Mouse (Mus musculus): ENCODE results near the gene Gpat3.

The Gpat3 gene

DNA sequence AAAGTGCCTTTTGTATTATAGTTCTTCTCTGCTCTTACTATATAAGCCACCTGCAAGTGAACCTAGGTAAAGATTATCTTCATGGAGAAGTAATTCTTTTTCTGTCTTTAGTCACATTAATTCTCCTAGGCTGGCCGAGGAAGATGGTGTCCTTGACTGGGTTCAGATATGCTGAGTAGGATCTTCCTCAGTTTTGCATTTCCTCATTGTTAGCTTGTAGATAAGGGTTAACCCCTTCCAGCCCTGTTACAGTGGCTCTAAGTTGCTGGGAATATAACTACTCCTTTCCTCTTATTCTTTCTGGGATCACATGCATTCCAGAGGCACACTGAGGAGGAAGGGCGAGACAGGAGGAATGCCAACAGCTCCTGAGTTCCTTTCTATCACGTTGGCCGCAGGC lies 15.6 kb downstream of the Gpat3 start:
- no peak for DNase-seq (ENCODE audit: low spot score)

DNA sequence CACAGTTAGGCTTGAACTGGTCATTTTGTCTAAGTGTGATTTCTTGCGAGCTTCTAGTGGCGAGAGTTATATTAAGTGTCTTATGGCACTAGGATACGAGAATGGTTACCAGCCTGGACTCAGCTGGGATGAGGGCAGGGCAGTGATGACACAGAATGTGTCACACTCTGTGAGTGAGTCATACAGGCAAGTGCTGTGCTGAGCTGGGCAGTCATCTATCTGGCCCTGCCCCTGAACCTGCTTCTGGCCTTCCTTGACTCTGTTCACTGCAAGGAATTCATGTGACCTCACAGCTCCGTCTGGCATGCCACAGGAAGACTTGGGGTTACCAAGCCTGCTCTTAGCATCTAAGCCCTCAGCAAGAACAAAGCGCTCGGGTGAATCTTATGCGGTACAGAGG lies 16.3 kb downstream of the Gpat3 start:
- DNase-seq (ENCODE audit: low spot score): no peak

DNA sequence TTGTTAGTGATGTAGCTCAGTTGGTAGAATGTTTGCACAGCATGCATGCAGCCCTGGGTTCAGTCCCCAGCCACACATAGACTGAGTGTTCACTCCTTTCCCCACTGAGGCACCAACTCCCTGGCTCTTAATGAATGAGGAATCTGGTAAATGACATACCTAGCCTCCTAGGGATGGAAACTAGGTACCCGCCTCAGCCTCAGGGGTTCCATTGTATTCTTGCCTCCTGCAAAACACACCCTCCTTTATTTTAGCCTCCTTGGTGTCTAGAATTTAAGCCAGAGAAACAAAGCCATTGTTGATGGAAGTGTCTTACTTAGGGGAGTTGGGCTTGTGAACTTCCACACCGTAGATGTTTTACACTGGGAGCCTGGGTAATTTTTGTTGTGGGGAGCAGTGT lies 17.6 kb downstream of the Gpat3 start:
- DNase-seq (ENCODE audit: low spot score): no peak

DNA sequence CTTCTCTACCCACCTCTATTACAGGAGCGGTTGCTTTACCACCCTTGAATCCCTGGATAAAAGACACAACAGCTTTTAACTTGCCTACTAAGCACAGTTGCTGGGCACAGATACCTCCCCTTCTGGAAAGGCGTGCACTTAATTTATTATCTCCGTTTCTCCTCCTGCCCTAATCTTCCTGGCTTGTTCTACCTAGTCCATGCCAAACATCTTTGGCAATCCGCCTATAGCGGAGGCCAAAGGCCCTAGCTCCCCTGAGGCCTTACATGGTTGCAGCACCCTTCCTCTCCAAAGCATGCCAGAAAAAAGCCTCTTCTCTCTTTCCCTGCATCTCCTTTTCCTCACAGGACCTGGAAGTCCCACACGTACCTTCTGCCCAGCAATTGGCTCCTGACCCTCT lies 18.9 kb downstream of the Gpat3 start:
- DNase-seq (ENCODE audit: low spot score): no peak

DNA sequence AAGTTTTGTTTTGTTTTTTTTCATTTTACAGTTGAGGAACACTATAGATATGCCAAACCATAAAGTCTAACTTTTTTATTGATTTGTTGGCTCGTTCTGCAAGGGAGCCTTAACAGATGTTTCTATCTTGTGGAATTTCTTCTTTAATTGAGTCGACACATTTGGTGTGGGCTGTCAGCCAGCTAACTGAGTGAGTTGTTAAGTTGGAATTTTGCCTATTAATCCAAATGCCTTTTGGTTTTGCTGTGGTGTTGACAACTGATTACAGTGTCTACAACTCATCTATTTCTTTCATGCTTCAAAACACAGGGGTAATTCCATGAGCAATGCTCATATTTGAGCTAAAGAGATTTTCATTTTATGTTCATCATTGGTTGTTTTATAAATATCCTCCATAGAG lies 20.7 kb downstream of the Gpat3 start:
- DNase-seq (ENCODE audit: low spot score): no peak

DNA sequence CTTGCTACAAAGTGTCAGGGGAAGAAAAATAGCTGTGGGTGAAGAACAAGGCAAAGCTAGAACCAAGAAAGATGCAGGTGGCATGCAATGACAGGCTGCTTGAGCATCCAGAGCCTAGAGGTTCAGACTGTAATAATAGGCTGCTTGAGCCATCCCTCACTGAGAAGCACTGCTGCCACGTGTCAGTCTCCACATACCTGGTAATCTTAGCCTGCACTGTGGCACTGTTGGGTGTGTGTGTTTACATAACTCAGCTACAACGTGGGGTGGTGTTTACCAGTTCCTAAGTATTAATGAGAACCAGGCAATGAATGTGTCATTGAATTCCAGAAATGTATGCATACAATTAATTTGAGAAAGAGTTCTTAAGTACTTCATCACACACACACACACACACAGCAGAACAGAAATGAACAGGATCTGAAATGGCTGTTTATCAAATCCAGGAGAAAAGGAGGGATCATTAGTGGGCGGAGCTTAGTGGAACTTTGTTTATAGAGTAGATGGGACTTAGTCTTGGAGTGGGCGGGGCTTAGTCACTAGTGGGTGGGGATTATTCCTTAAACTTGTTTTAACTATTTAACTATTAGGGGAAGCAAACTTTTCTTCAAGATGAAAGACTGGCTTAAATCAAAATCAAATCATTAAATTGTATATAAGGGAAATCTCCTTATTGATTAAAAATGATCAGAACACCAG lies 23.8 kb downstream of the Gpat3 start:
- no peak for DNase-seq (ENCODE audit: low spot score)

DNA sequence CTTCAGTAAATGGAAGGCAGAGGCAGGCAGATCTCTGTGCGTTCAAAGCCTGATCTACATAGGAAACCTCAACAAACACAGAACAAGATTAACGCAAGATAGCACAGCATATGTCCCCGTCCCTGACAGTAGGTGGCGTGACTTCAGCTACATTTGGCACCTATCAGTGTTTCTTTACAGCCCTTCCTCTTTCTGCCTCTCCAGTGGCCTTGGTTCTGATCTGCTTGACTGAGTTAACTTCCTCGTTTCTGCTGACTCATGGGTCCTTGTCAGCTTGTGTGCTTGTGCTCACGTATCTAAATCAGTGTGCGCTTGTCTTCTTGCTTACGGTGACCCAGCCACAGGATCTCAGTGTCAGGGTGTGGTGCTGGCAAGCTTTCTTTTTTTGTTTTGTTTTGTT lies 26.5 kb downstream of the Gpat3 start:
- DNase-seq (ENCODE audit: low spot score): no peak

DNA sequence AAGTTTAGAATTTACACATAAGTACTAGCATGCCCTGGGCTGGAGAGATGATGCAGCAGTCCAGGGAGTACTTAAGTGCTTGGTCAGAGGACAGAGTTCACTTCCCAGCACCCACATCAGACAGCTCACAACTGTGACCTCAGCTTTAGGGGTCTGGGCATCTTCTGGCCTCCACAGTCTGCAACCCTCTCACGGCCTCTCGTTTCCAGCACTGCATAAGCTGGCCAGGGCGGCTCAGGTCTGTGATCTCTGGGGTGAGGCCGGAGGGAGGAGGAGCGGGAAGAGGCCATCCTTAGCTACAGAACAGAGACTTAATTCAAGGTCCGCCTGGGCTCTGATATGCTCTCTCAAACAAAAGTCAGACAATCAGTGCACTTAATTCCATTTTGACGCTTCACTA lies 29.2 kb downstream of the Gpat3 start:
- no peak for DNase-seq (ENCODE audit: low spot score)

DNA sequence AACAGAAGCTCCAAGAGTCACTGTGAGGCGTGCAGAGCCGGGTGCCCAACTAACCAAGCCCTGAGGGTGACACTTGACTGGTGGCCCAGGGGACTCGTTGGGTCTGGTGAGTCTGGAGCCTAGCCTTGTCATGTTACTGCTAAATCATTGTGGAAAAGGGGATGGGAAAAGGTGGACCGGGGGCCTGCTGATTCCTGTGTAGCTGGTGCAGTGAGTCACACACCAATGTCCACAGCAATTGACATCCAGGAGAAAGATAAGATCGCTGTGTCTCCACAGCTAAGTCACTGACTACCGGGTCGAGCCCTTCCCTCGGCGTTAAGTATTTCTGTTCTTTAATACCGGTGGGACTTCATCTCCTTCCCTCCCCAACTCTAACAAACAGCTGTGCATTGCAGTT lies 29.7 kb downstream of the Gpat3 start:
- no peak for DNase-seq (ENCODE audit: low spot score)

DNA sequence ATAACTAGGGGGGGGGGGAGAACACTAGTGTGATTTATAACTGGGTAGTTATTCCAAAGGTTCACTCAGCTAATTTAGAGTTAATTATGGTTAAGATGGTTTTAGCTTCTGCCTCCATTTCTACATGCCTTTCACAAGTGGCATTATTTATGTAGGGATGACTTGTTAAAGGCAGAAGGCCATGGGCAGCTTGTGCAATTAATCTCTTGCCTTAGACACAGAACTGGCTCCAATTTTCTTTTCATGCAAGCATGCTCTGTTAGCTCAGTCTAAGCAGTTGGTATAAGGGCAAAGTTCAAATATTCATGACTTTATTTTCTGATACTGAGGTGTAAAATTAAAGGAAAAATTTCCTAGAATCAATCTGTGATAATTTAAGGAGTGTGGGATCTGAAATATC lies 31.5 kb downstream of the Gpat3 start:
- DNase-seq (ENCODE audit: low spot score): no peak

DNA sequence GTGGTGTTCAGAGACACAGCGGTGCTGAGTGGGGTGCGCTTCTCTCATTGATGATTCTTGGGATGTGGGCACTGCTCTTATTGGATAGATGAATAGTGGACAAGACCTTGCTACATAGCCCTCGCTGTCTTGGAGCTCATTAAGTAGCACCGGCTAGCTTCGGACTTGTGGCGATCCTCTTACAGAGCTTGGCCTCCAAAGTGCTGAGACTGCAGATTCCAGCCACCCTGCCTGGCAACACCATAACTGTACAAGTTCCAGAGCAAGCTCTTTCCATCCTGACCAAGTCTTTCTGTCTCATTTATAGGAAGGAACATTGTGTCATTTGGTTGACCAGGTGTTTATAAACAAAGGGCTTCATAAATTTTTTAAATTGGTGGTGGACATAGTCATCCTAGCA lies 39.7 kb downstream of the Gpat3 start:
- no peak for DNase-seq (ENCODE audit: low spot score)

DNA sequence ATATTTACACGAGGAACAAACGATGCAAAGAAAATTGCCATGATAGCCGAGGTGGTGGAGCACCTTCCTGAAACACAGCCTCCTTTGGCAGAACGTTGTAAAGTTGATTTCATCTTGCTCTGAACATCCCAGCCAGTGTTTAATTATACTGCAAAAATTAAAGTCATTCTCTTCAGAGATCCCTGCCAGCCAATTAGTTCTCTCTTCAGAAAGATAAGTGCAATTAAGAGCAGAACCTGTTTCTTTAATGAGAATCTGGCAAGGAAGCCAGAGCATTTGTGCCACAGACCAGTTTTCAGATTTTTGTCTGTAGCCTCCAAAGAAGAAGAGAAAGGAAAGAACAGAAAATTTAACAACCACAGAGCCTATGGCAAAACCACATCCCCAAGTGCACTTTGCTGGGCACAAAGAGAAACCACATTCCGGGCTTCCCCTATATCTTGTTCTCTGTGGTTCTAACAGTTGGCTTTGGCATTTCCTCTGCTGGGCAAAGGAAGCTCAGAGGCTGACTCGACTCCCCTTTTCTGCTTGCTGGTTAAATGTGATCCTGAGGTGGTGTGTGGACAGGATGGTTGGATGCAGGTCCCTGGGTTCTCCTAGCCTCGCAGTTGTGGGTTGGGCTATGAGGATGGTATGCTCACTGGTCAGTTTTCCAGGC lies 40.9 kb downstream of the Gpat3 start:
- no peak for DNase-seq (ENCODE audit: low spot score)

DNA sequence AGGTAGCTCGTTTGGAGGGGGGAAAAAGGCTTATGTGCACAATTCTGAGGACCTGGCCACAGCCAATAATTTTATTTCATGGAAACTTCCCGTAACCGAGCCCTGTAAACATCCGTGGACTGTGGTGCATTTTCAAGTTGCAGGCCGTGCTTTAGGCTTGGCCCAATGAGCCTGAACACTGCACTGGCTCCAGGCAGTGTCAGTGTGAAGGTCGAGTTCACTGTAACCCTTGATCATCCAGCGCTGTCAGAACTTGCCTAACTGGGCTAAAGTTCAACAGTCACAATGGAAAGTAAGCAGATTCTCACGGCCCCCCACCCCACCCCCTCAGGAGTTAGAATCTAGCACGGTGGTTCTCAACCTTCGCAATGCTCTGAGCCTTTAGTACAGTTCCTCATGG lies 50.7 kb downstream of the Gpat3 start:
- no peak for DNase-seq (ENCODE audit: low spot score)

DNA sequence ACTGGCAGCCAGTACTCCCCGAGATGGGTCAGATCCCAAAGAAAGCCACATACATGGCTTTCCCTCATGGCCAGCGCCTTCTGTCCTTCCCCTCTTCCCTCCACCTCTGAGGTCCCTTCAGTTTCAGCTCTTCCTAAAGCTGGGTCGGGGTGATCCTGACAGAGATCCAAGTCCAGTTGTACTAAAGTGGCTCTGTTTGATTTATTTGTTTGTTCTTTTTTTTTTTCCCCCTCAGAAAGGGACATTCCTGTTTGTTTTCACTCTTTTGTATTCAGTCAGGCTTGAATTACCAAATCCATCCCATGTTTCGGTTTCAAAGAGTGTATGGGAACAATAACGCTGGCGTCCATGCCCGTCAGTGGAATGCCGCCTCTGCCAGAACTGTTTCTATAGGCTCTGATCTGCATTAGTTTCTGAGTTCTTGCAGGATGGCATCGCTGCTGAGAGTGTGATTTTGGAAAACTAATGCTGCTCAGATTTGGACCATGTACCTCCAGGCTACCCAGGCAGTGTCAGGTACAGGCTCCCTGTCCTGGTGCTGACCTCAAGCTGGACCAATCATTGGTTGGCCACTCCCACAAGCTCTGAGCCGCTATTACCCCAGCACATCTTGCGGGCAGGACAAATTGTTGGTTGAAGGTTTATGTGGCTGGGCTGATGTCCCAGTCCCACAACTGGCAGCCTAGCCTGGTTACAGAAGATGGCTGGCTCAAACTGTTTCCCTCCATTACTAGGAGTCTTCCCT lies 54.4 kb downstream of the Gpat3 start:
- DNase-seq (ENCODE audit: low spot score): no peak

DNA sequence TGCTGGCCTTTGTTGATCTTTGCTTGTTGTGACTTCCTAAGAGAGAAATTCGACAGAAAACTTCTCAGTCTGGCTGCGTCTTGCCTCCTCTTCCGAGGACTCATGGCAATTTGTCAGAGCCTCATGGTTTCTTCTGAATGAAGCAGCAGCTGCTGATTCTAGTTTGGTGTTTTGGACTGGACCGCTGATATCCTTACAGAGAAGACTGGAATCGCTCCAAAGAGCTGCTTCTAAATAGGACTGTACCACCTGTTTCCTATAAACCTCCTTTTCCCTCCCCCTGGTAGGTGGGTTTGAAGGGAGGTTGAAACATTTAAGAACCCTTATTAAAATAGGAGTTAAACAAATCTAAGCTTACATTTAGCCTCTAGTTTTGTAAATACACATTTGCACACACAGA lies 55.5 kb downstream of the Gpat3 start:
- no peak for DNase-seq (ENCODE audit: low spot score)

DNA sequence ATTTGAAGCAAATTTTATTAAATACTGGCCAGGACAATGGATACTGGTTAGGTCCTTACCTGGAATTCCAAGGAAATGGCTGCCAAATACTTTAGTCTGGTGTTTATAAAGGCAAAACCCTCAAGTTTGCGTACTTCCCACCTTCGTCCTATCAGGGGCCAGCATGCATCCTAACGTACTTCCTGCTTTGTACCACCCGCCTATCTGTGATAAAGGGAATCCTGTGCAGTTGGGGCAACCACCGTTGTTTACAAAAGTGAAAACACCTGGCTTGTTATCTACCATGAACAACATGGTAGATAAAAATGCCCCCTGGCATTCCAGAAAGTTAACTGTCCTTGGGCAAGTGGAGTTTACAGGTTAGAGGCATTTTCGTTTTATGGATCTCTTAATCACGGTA lies 63.0 kb downstream of the Gpat3 start:
- no peak for DNase-seq (ENCODE audit: low spot score)

DNA sequence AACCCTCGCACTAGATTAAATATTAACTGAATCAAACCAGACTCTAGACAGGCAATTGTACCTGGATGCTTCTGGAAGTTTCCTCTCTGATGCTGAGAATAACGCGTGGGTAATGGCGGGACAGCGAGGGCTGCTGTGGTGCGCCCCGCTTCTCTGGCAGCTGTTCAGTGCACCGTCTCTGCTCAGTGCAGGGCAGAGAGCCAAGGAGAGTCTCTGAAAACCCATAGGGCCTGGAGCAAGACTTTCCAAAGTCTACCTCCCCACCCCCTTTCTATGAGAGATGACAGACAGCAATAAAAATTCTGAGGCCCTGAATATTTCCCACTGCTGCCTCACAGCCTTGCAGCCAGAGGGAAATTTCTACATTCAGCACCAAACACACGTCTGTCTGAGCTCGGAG lies 63.4 kb downstream of the Gpat3 start:
- no peak for DNase-seq (ENCODE audit: low spot score)

DNA sequence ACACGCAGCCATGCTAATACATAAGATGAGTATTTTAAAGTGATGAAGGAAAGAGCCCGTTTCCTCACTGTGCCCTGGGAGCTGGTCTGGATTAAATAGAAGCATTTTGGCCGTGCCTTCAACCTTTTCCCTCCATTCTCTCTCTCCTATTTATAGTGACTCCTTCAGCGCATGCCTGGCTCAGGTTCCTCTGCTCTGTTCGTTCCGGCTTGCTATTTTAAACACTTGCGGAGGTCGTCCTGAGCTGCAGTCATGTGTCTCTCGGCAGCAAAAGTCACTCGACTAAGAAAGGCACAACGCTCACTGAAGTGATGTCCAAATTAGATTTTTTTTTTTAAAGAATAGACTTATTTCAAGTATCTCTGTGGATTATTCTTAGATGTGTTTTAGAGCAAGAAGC lies 64.2 kb downstream of the Gpat3 start:
- DNase-seq (ENCODE audit: low spot score): no peak

DNA sequence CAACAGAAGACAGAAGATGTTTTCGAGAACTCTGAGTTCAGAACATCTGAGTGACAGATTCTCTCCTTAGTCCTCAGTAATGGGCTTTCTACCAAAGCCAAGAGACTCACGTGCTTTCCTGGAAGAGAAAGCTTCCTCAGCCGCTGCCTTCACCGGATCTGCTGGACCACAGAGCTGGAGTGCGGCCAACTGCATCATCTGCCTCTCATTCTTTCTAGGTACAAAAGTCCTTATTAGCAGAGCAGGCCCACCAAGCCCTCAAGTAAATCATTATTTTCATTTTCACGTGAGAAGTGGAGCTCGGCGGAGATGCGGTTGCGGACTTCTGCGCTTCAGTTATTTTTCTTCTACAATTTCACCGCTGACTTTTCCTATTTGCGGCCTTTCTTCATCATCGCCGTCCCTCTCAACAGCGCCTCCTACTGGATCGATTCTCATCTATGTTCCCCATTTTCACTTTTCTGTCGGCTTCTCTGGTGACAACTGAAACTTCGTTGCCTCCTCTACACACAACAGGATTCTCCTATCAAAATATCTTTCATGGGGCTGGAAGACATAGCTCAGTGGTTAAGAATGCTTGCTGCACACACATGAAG lies 66.1 kb downstream of the Gpat3 start:
- DNase-seq (ENCODE audit: low spot score): no peak

DNA sequence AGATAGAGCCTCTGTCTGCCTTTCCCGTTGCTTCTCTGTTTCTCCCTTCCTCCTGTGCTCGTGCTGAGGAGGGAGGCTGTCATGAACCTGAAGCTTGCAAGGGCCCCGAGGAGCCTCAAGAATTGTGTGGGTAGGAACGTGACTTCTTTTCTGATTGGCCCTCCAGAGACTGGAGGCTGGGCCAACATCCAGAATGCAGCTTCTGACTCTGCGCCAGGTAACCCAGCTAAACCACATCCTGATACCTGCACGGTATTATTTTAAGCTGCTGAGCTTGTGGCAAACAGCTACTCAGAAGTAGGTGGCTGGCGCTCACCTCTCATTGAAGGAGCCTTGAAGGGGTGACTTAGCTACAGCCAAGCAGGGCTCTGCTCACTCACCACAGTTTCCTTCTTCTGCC lies 66.9 kb downstream of the Gpat3 start:
- no peak for DNase-seq (ENCODE audit: low spot score)

DNA sequence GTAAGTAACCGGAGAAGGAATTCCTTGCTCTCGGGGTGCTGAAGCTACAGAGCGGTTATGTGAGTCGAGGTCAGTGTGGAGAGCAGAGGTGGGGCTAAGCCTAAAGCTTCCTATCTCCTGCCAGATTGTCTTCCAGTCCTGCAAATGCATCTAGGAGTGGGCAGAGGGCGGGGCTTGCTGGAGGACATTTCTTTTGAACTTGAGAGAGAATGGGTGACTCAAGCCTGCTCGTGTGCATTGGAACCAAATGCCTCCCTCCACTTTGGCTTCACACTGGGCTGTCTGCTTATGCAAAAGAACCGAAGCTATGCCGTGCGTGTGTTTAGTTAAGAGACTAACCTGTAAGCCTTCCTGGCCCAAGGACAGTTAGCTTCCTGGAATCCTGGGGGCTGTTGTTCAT lies 67.8 kb downstream of the Gpat3 start:
- DNase-seq (ENCODE audit: low spot score): no peak

DNA sequence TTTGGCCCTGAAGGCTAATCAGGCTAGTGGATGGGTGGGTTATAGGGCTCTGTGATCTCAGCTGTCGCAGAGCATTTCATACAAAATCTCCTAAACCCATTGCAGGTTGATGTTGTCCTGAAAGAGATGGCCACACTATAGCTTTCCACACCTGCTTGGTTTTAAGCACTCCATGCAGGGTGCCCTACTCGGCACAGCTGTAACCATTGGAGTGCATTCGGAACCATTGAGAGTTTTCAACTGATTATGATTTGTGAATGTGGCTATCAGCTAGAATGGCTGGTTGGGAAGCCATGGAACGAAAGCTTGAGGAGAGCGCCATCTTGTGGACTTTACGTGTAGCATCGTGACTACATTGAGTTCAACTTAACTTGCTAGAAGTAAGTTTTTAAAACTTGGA lies 69.5 kb downstream of the Gpat3 start:
- DNase-seq (ENCODE audit: low spot score): no peak

DNA sequence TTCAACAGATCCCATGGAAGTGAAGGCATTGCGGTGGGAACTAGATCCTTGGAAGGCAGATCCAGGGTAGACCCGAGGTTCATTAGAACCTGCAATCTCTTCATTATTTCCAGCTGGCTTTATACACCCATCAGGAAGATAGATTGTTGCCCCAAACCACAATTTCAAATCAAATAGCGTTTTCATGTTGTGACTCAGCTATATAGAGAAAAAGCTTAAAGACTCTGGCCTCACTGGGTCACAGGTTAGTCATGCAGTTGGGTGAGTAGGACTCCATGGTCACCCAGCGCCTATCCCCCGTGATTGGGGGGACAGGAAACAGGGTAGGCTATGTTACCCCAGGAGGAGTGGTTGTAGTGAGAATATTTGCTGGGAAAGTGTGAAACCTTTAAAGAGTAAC lies 69.9 kb downstream of the Gpat3 start:
- DNase-seq (ENCODE audit: low spot score): no peak

Measured in urinary bladder, postnatal 10 days (tissue).